Mouse (Mus musculus) left cerebral cortex, postnatal 25 days (tissue): Measurements from ENCODE around the gene Npl. TPM values are rescaled to one million over a fixed set of nuclear protein-coding genes. Genes with fewer than 3 reads are reported as not detected.

Experiments used
- DNase-seq, 2 experiments: peaks; one replicate each; pipeline ENCODE4 v3.0.0; 2022; ENCODE audit warnings: low spot score in 2 of 2, mixed read lengths in 1 of 2
- intact Hi-C: fragments of 180-260 bp; cut with DNase I; formaldehyde crosslinking; loops from one replicate; pipeline ENCODE4 v1.15.1; 2025
- total RNA-seq, 2 experiments: library from RNA; stranded (reverse); gene quantifications; 2 replicates each; pipeline ENCODE4 v1.2.3; 2021

The Npl gene
- 1 to 10 TPM; 5.0 to 5.9 TPM for total RNA-seq

GRCm38 (mm10) chr1:153549536-153550199 lies at the start of gene Npl:
Gene Npl, minus strand, starts transcription at chr1:153550045.
- DNase-seq, result peak; percentile 77 to 80
- intact Hi-C loops, result no loop called here

- intact Hi-C loops, result no loop called here
These were observed 49.6 kb upstream of the Npl start for GRCm38 (mm10) chr1:153599302-153600045.

DNA sequence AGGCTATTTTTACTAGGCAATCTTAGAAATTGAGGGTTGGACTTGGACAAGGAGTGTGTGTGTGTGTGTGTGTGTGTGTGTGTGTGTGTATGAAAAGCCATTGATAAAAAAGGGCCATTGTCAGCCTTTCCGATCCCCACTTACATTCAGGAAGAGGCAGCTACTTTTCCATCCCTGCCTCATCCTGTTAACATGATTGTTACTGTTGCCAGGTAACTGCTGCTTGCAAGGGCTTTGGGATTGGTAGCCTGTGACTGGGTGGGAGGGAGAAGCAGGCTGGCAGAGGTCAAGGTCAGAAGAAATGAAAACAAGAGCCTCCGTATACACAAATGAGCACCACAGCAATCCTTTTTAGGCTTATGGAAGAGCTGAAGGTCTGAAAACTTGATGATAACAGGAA lies 48.9 kb upstream of the Npl start:
- DNase-seq, result peak in 1 of 2 experiments; percentile 15
- intact Hi-C loops, result no loop called here

More at GRCm38 (mm10) chr1:153599302-153600045, 49.6 kb upstream of the Npl start:
- no peak for DNase-seq

GRCm38 (mm10) chr1:153593678-153594077 lies 43.8 kb upstream of the Npl start:
- intact Hi-C loops, result no loop called here
- no peak for DNase-seq

GRCm38 (mm10) chr1:153590176-153590734 lies 40.4 kb upstream of the Npl start:
- intact Hi-C loops, result no loop called here
- DNase-seq, result no peak

GRCm38 (mm10) chr1:153587956-153588355 lies 38.1 kb upstream of the Npl start:
- peak in 1 of 2 experiments; percentile 58 for DNase-seq
- intact Hi-C loops, result no loop called here

DNA sequence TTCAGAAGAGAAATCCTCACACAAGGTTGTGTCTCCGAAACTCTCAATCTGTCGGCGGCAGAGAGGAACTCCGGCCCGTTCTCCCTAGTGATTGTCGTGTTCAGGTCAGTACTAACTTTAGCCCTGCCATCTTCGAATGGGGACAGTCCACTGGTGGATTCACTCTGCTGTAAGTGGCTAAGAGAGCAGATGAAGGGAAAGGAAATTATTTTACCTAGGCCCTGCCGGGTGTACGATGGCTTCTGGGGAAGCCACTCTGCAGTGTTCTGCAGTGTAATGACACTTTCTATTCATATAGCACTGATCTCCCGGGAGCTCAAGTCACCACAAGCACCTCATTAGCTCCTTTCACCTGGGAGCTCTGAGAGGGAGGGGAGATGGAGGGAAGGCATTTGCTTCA lies 37.0 kb upstream of the Npl start:
- intact Hi-C loops, result no loop called here
- no peak for DNase-seq

DNA sequence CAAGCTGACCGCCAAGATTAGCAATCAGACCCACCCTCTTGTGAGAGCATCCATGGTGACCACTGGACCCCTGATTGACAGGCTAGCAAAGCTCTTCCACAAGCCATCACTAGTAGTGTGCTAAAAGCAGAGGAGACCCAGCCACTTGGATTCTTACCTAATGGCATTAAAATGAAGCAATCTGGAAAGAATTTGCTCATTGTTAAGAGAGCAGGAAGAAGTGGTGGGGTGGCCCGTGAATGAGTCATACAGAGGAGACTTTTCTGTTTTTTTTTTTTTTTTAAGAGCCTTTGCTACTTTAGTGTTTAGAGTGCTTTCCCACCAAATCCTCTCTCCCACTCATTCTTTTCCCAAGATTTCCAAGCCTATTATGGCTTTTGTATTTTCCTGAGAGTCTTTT lies 35.9 kb upstream of the Npl start:
- intact Hi-C loops, result no loop called here
- DNase-seq, result peak in 1 of 2 experiments; percentile 21

- intact Hi-C loops, result no loop called here
- no peak for DNase-seq
These were observed 33.3 kb upstream of the Npl start for GRCm38 (mm10) chr1:153583189-153583588.

- DNase-seq, result no peak
- intact Hi-C loops, result no loop called here
These were observed 24.9 kb upstream of the Npl start for GRCm38 (mm10) chr1:153574730-153575129.

DNA sequence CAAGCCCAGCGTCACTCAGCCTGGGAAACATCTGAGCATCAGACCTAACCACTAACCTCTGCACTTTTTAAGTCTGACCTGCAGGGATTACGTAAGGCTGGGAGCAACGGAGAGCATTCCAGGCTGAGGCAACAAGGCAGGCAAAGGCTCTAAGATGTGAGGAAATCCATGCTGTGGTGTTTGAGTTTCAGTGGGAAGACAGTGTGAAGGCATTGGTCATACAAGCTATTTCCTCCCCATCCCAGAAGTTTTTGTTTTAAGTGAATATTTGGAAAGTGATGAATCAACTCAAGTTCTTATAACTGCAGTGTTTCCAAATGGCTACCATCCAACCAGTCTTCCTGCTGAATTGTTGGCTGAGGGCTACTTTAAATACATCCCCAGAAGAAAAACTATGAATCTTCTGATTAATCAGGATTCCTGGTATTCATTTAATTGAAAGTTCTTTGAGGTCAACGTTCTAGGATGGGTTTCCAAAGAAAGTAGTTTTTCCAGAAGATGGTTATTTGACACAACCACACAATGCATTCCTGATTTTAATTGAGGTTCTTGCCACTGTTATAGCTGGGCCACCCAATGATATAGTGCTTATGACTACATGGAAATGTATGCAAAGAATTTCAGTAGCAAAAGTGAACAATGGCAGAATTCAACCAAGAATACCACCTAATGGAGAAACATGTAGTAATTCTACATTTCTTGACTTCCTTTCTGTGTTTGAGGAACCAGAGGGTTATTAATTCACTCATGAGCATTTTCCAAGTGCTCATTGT lies 22.6 kb upstream of the Npl start:
- intact Hi-C loops, result no loop called here
- DNase-seq, result no peak

GRCm38 (mm10) chr1:153565701-153566100 lies 15.9 kb upstream of the Npl start:
- intact Hi-C loops, result no loop called here
- DNase-seq, result no peak

- intact Hi-C loops, result no loop called here
- DNase-seq, result no peak
These were observed 14.9 kb upstream of the Npl start for GRCm38 (mm10) chr1:153564701-153565100.

DNA sequence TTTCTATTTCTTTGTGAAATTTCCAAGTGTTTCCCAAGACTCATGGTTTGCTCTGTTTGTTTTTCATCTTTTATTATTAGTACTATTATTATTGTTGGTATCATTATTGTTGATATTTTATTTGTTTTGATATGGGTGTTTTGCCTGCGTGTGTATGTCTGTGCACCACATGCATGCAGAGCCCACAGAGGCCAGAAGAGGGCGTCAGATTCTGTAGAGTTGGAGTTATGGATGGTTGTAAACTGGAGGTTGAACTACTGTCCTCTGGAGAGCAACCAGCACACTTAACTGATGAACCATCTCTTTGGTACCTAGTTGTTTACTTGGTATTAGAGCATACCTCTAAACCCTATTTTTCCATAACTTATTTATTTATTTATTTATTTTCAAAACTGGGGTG lies 13.8 kb upstream of the Npl start:
- intact Hi-C loops, result no loop called here
- DNase-seq, result no peak

- no peak for DNase-seq
- intact Hi-C loops, result no loop called here
These were observed 11.0 kb upstream of the Npl start for GRCm38 (mm10) chr1:153560805-153561204.

- intact Hi-C loops, result loop anchor here (5.0 kb wide), 3 partner anchors 103 to 623 kb away; no protein-coding TSS in a partner anchor
- DNase-seq, result no peak
These were observed 9.9 kb upstream of the Npl start for GRCm38 (mm10) chr1:153559701-153560100.

DNA sequence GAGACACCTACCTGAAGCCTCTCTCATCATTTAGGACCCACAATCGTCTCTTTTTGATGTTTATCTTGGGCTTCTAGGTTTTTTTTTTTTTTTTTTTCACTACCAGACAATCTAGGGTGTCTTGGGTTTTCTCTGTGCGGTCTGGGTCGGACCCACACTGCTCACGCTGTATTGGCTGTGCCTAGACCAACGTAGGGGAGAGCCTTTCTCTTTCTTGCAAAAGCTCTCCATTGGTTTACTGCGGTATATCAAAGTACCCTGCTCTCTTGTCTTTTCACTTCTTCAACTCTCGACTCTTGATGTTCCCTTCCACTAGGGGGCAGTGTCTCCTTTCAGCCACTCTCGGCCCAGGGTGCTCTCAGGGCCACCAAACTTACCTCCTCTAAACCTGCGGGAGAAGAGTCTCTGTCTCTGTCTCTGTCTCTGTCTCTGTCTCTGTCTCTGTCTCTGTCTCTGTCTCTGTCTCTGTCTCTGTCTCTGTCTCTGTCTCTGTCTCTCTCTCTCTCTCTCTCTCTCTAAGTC lies 9.3 kb upstream of the Npl start:
- DNase-seq, result peak; percentile 70 to 81
- intact Hi-C loops, result loop anchor here (5.0 kb wide), 3 partner anchors 103 to 623 kb away; no protein-coding TSS in a partner anchor

- peak; percentile 73 to 76 for DNase-seq
- intact Hi-C loops, result loop anchor here (1.0 to 5.0 kb wide), 5 partner anchors 105 to 625 kb away; no protein-coding TSS in a partner anchor
These were observed 7.1 kb upstream of the Npl start for GRCm38 (mm10) chr1:153556896-153557295.

DNA sequence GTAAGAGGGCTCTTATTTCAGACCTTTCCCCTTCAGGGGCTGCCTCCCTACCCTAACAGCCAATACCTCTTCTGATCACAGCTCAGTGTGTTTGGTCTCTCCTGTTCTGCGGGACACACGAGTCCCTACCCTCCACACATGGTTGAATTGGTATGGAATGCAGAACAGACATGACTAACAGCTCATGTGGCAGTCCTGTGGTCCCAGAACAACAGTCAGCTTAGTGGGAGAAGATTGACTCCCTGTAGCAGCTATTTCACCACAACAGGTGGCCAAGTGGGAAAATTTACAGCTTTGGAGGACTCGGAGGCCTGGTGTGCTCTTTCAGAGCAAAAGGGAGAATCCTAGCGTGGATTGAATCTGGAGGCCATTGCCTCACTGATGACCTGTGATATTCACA lies 6.4 kb upstream of the Npl start:
- intact Hi-C loops, result loop anchor here (5.0 kb wide), 3 partner anchors 106 to 626 kb away; no protein-coding TSS in a partner anchor
- DNase-seq, result no peak

GRCm38 (mm10) chr1:153550814-153551213 lies 969 bp upstream of the Npl start:
- peak in 1 of 2 experiments; percentile 52 for DNase-seq
- intact Hi-C loops, result no loop called here
